Mouse (Mus musculus) intestine, embryonic 14.5 days (tissue): ENCODE results near the gene Gclc. TPM values are rescaled to one million over a fixed set of nuclear protein-coding genes. Genes with fewer than 3 reads are reported as not detected.

Experiments
- ATAC-seq: fragments of 200-750 bp; cut with Nextera tagmentation; replicated peaks from 2 replicates; pipeline ENCODE4 v1.8.0; 2017; ENCODE audit warnings: low read depth, moderate number of reproducible peaks, moderate TSS enrichment, moderate library complexity; ENCODE audit not compliant: low FRiP score, low TSS enrichment
- DNase-seq: peaks from one replicate; pipeline ENCODE4 v3.0.0-alpha.2; 2018; ENCODE audit warnings: low spot score
- H3K27ac ChIP-seq: fragments of 300-500 bp; sonication (generic); 2 replicates; pipeline ENCODE4 v1.5.1; 2014; ENCODE audit warnings: low read depth, mild to moderate bottlenecking, control low read depth
- H3K27me3 ChIP-seq: fragments of 300-500 bp; sonication (generic); replicated peaks from 2 replicates; pipeline ENCODE4 v1.6.1; 2014; ENCODE audit warnings: low read length, control low read depth; ENCODE audit not compliant: control insufficient read depth, insufficient read depth
- H3K36me3 ChIP-seq: fragments of 300-500 bp; sonication (generic); 2 replicates; pipeline ENCODE4 v1.6.1; 2014; ENCODE audit warnings: low read length, control low read depth; ENCODE audit not compliant: control insufficient read depth, insufficient read depth
- H3K4me1 ChIP-seq: fragments of 300-500 bp; sonication (generic); replicated peaks from 2 replicates; pipeline ENCODE4 v1.6.1; 2014; ENCODE audit warnings: low read length, control low read depth, mixed read lengths; ENCODE audit not compliant: control insufficient read depth, insufficient read depth
- H3K4me2 ChIP-seq: fragments of 300-500 bp; sonication (generic); 2 replicates; pipeline ENCODE4 v1.6.1; 2014; ENCODE audit warnings: low read length
- H3K4me3 ChIP-seq: fragments of 300-500 bp; sonication (generic); 2 replicates; pipeline ENCODE4 v1.5.1; 2014; ENCODE audit warnings: low read depth, low read length, control low read depth, mixed read lengths
- H3K9ac ChIP-seq: fragments of 300-500 bp; sonication (generic); 2 replicates; pipeline ENCODE4 v1.6.1; 2014; ENCODE audit warnings: mild to moderate bottlenecking, low read length
- H3K9me3 ChIP-seq: fragments of 300-500 bp; sonication (generic); 2 replicates; pipeline ENCODE4 v1.6.1; 2016; ENCODE audit warnings: low read length, control low read depth; ENCODE audit not compliant: control insufficient read depth
- WGBS: fragments of 180-500 bp; shearing (Covaris S2); extraction: QIAGEN DNeasy Blood & Tissue Kit; methylation state at CpG from one replicate; pipeline ENCODE4 v1.1.7; 2014; 5-methylcytosine and 5-hydroxymethylcytosine counted together
- polyA plus RNA-seq: library from polyadenylated mRNA; unstranded; fragments of >200 nt; fragmentation: Nextera tagmentation; extraction: Ambion mirVana; gene quantifications from 2 replicates; pipeline ENCODE4 v1.2.1, GENCODE M21; 2014

Gclc gene
- polyA plus RNA-seq, 1 experiment from 2014 or later, result 16.4 TPM

DNA sequence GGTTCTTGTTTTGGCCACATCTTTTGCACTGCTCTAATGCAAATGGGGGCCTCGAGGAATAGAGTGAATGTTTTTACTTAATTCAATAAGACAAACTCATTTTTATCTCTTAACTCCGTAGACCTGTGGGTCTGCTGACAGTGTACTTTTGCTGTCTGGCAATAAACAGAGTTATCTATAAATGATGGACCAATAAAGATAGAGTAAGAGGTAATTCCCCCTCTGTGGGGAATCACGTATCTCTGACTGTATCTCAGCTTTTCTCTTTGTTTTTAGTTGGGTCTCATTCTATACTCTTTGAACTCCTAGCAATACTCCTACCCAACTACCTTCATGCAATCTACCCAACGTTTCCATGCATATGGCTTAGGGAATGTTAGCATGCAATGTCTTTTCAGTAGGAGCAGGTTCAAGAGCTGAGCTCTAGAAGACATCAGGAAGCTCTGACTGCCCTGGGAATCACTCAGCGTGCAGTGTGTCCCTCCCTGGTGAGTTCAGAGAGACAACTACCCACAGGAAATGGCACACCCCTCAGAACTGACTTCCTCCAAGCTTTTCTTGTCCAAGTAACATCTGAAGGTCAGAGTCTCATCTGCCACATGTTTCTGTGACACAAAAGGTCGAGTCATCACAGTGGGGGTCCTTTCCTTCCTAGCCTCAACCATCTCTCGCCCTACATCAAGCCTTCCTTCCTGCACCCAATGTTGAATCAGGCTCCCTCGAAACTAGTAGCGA is 80.1 kb downstream of the Gclc start:
- H3K4me3 ChIP-seq, result no peak overlapping the region
- H3K4me2 ChIP-seq, result no peak overlapping the region
- no peak overlapping the region for H3K27ac ChIP-seq
- no peak overlapping the region for H3K9ac ChIP-seq
- WGBS, result 60% methylated on average over 9 of the region's 9 CpGs
- DNase-seq (no peak), ATAC-seq (no peak)
- H3K36me3 ChIP-seq, result no peaks in the 10 kb centered on the region
- no peaks in the 10 kb centered on the region for H3K27me3 ChIP-seq
- H3K9me3 ChIP-seq, result no peaks in the 10 kb centered on the region
- no peaks in the 10 kb centered on the region for H3K4me1 ChIP-seq

DNA sequence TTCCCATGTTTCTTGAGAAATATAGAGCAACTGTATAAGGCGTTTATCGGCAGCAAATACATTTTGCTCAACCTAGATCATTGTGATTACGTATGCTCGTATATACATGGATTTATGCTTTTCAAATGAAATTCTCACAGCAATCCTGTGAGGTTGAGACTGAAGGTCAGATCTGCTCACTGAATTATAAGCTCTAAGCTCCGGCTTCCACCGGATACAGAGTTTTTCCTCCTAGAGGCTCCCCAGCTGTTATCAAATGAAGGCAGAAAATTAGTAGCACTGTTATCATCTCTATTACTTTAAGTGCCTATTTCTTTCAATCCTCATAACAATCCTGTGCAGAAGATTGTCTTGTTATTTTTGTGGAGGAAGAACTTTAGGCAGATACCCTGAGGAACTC is 80.8 kb downstream of the Gclc start:
- H3K4me2 ChIP-seq, result no peak overlapping the region
- no peaks in the 10 kb centered on the region for H3K36me3 ChIP-seq
- H3K4me3 ChIP-seq, result no peak overlapping the region
- H3K9me3 ChIP-seq, result no peaks in the 10 kb centered on the region
- H3K27ac ChIP-seq, result no peak overlapping the region
- no peak overlapping the region for H3K9ac ChIP-seq
- H3K4me1 ChIP-seq, result no peaks in the 10 kb centered on the region
- ATAC-seq (no peak), DNase-seq (no peak)
- 82% methylated on average over 6 of the region's 6 CpGs for whole genome bisulfite sequencing
- no peaks in the 10 kb centered on the region for H3K27me3 ChIP-seq

DNA sequence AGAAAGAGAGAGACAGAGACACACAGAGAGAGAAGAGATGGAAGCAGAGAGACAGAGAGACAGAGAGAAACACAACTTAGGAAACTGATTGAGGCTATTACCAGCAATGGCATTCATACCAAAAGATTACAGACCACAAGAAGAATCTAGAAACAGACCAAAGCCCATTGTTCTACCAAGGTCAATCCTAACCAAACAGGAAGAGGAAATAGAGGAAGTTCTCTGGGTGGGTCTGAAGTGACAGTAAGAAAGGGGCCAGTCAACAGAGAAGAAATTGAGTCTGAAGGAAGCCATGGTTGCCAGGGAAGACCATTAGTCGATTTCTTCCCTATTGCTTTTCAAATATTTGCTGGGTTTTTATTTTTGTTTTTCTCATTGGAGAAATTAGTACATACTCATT is 81.4 kb downstream of the Gclc start:
- DNase-seq, result no peak
- 86% methylated on average over 1 of the region's 1 CpGs for WGBS
- no peak for ATAC-seq

DNA sequence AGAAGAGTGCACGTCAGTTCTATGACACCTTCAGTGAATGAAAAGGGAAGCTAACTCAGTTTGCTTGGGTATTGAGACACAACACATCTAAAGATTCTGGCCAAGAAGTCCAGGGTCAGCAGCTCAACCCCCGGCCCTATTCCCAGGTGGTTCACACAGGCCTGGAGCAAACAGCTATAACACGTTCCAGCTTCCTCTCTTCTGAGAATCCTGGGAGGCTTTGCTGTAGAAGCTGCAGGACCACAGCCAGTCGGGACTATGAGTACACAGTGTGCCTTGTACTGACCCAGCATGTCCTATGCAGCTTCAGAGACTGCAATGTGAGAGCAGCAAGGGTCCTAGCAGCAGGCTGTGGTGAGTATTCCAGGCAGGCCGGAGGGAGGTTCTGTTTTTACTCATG is 84.3 kb downstream of the Gclc start:
- Histone ChIP-seq H3K9me3 (no peaks in the 10 kb centered on the region), H3K9ac (no peak overlapping the region), H3K4me1 (no peaks in the 10 kb centered on the region), H3K4me2 (no peak overlapping the region), H3K36me3 (no peaks in the 10 kb centered on the region), H3K27me3 (no peaks in the 10 kb centered on the region; the same call in 1 of the 2 replicates), H3K4me3 (no peak overlapping the region), H3K27ac (no peak overlapping the region)
- no peak for ATAC-seq
- DNase-seq, result no peak
- 70% methylated on average over 5 of the region's 5 CpGs for WGBS

More for the DNA sequence above, 81.4 kb downstream of the Gclc start:
- no peak overlapping the region for H3K4me3 ChIP-seq
- H3K9me3 ChIP-seq, result no peaks in the 10 kb centered on the region
- H3K36me3 ChIP-seq, result no peaks in the 10 kb centered on the region
- H3K4me1 ChIP-seq, result no peaks in the 10 kb centered on the region
- H3K4me2 ChIP-seq, result no peak overlapping the region
- H3K9ac ChIP-seq, result no peak overlapping the region
- H3K27me3 ChIP-seq, result no peaks in the 10 kb centered on the region
- no peak overlapping the region for H3K27ac ChIP-seq

Other genes starting within 250 kb of the Gclc start
- gene Lrrc1, start 209.7 kb upstream of the Gclc start, polyA plus RNA-seq, result 14.2 and 14.6 TPM in 2 replicates
- 0.09 TPM in 1 of 2 replicates, not detected in the other for gene Klhl31, start 118.0 kb upstream of the Gclc start, polyA plus RNA-seq
- gene Elovl5, start 162.8 kb downstream of the Gclc start, polyA plus RNA-seq, result 89.5 and 91.6 TPM in 2 replicates